Mouse (Mus musculus) liver, adult 2 months (tissue): ENCODE data around the gene Npas2.

ENCODE experiments used
- CTCF ChIP-seq: fragments of 200-500 bp; IDR thresholded peaks from 2 replicates; pipeline ENCODE4 v1.5.1; 2011; ENCODE audit warnings: low read depth, low read length, control low read depth
- POLR2A ChIP-seq: fragments of 200-500 bp; IDR thresholded peaks from 2 replicates; pipeline ENCODE4 v1.6.1; 2011; ENCODE audit warnings: low read length, control low read depth; ENCODE audit not compliant: insufficient read depth; ENCODE audit errors: extremely low read depth

- TF ChIP-seq POLR2A = no peak
- TF ChIP-seq CTCF = no peak
These were observed 538 bp downstream of the Npas2 start for GRCm38 (mm10) chr1:39193862-39194675.
